Mouse (Mus musculus) MEL (cell line): Measurements from ENCODE around the gene Csrnp1.

Experiments used
- CTCF ChIP-seq, 3 experiments: IDR thresholded peaks in 2 of 3; conservative IDR thresholded peaks in 1 of 3; 2 replicates each; pipeline ENCODE4 v1.5.1; 2011 to 2012; ENCODE audit warnings: low read length in 3 of 3, low read depth in 2 of 3, mild to moderate bottlenecking in 2 of 3, improper control_type of control experiment in 1 of 3, inconsistent platforms in 1 of 3, mixed read lengths in 1 of 3, moderate library complexity in 1 of 3; ENCODE audit not compliant: control insufficient read depth in 1 of 3, insufficient read depth in 1 of 3, poor library complexity in 1 of 3, severe bottlenecking in 1 of 3
- E2F4 ChIP-seq: IDR thresholded peaks from 2 replicates; pipeline ENCODE4 v1.6.1; 2011; ENCODE audit warnings: low read depth, low read length, improper control_type of control experiment, borderline replicate concordance
- ETS1 ChIP-seq: IDR thresholded peaks from 2 replicates; pipeline ENCODE4 v1.6.1; 2012; ENCODE audit warnings: low read depth, mild to moderate bottlenecking, inconsistent platforms, low read length, improper control_type of control experiment, moderate library complexity
- MEF2A ChIP-seq: IDR thresholded peaks from 2 replicates; pipeline ENCODE4 v1.6.1; 2014; ENCODE audit warnings: low read depth, mild to moderate bottlenecking, inconsistent platforms, low read length, improper control_type of control experiment; ENCODE audit not compliant: poor library complexity, insufficient replicate concordance, severe bottlenecking; ENCODE audit errors: extremely low read depth
- NELFE ChIP-seq: IDR thresholded peaks from 2 replicates; pipeline ENCODE4 v1.6.1; 2011; ENCODE audit warnings: low read depth, low read length, improper control_type of control experiment
- NRF1 ChIP-seq: IDR thresholded peaks from 2 replicates; pipeline ENCODE4 v1.6.1; 2014; ENCODE audit warnings: low read depth, mild to moderate bottlenecking, inconsistent platforms, low read length, improper control_type of control experiment, moderate library complexity; ENCODE audit not compliant: poor library complexity, insufficient read depth, severe bottlenecking
- POLR2A ChIP-seq, 2 experiments: IDR thresholded peaks; 2 replicates each; pipeline ENCODE4 v1.6.1; 2011 to 2012; ENCODE audit warnings: low read length in 2 of 2, mild to moderate bottlenecking in 2 of 2, control low read depth in 1 of 2, improper control_type of control experiment in 1 of 2, low read depth in 1 of 2, moderate library complexity in 1 of 2; ENCODE audit not compliant: control insufficient read depth in 1 of 2, insufficient read depth in 1 of 2, poor library complexity in 1 of 2
- SIN3A ChIP-seq: IDR thresholded peaks from 2 replicates; pipeline ENCODE4 v1.6.1; 2012; ENCODE audit warnings: low read length, improper control_type of control experiment, inconsistent platforms
- SMC3 ChIP-seq: IDR thresholded peaks from 2 replicates; pipeline ENCODE4 v1.6.1; 2011; ENCODE audit warnings: low read depth, low read length, improper control_type of control experiment
- ZKSCAN1 ChIP-seq: IDR thresholded peaks from 2 replicates; pipeline ENCODE4 v1.6.1; 2012; ENCODE audit warnings: low read depth, mild to moderate bottlenecking, inconsistent platforms, low read length, improper control_type of control experiment, moderate library complexity

- TF ChIP-seq E2F4, result no peak
- TF ChIP-seq CTCF (IDR thresholded peaks at IDR 0.05 in 2 of 3, conservative IDR thresholded peaks at IDR 0.05 in 1 of 3; ENCODE audit: control insufficient read depth in 1 of 3, insufficient read depth in 1 of 3, low read depth in 2 of 3, low read length in 3 of 3, poor library complexity in 1 of 3, severe bottlenecking in 1 of 3), result peak; percentile 72 to 87 (median 78)
- no peak for TF ChIP-seq ETS1
- TF ChIP-seq NRF1, result no peak
- no peak for TF ChIP-seq NELFE
- no peak for TF ChIP-seq ZKSCAN1
- TF ChIP-seq SMC3, result peak; percentile 34
- TF ChIP-seq POLR2A (IDR thresholded peaks at IDR 0.05; ENCODE audit: control insufficient read depth in 1 of 2, insufficient read depth in 1 of 2, low read depth in 1 of 2, low read length in 2 of 2, poor library complexity in 1 of 2), result no peak
- TF ChIP-seq MEF2A, result no peak
- TF ChIP-seq SIN3A, result no peak
Measured at GRCm38 (mm10) chr9:119945173-119945900, 39.1 kb downstream of the Csrnp1 start.
